15 mouse cellular contexts compared by ENCODE assay signal in the genomic region with DNA sequence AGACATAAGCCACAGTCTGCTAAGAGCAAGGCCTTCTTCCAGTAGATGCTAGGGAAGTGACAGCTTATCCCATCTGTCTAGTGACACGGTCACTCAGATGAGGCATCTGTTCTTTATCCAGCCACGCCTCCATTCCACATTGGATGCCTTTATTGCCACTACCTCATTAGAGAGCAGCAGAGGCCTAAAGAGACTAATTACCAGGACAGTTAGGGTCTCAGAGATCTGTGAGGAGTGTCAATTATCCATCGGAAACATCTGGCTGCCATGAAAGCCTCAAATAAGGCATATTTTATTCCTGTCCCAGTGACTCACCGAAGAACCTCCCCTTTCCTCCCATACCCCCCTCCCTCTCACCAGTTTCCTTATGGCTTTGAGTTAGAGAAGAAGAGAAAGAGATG.
DNase-seq lines count a peak whose midpoint lies in the region; ATAC-seq and TF ChIP-seq lines count a peak whose summit lies in the region.
"Had no signal": no experiment of that assay in that cellular context is flagged by ENCODE, and none has a peak within 500 bp of the region (broad histone marks: within the 10 kb centered on the region; RNA-seq: fewer than 3 reads in every experiment).

No protein-coding gene starts in this region.

- WGBS in lung, embryonic 16.5 days: 48% methylated on average over 4 of the region's 4 CpGs
- 45% methylated on average over 4 of the region's 4 CpGs for WGBS in lung, postnatal 0 days

- H3K9me3 ChIP-seq in lung, embryonic 16.5 days (ENCODE audit: control insufficient read depth, low read length): no peaks in the 10 kb centered on the region
- H3K9me3 ChIP-seq in lung, postnatal 0 days (ENCODE audit: low read length): no peaks in the 10 kb centered on the region
- H3K9me3 ChIP-seq: heart, embryonic 13.5 days had no signal

- no peak overlapping the region for H3K27ac ChIP-seq in lung, embryonic 16.5 days (ENCODE audit: low read length)
- no peak overlapping the region for H3K27ac ChIP-seq in lung, postnatal 0 days (ENCODE audit: low read length)
- H3K27ac ChIP-seq: heart, embryonic 13.5 days had no signal

- H3K4me2 ChIP-seq in lung, embryonic 16.5 days (ENCODE audit: low read depth, low read length): no peak overlapping the region
- no peak overlapping the region for H3K4me2 ChIP-seq in lung, postnatal 0 days (replicated peaks; ENCODE audit: low read depth, low read length)
- H3K4me2 ChIP-seq: heart, embryonic 13.5 days; liver, embryonic 11.5 days had no signal

- no peaks in the 10 kb centered on the region for H3K4me1 ChIP-seq in lung, embryonic 16.5 days (replicated peaks; ENCODE audit: control insufficient read depth, insufficient read depth, low read length)
- H3K4me1 ChIP-seq in lung, postnatal 0 days (ENCODE audit: insufficient read depth, low read depth, low read length): no peaks in the 10 kb centered on the region

- TF ChIP-seq EP300 in lung, postnatal 0 days (IDR thresholded peaks at IDR 0.05): no peak

- intact Hi-C loops in left cerebral cortex, postnatal 4 days (cut with DNase I): no loop called here

- no peaks in the 10 kb centered on the region for H3K36me3 ChIP-seq in lung, embryonic 16.5 days (ENCODE audit: control insufficient read depth, insufficient read depth, low read length)
- H3K36me3 ChIP-seq in lung, postnatal 0 days (ENCODE audit: insufficient read depth, low read length): no peaks in the 10 kb centered on the region
- H3K36me3 ChIP-seq: heart, embryonic 13.5 days had no signal

- TF ChIP-seq CTCF in lung, postnatal 0 days (IDR thresholded peaks at IDR 0.05): no peak

- H3K9ac ChIP-seq in lung, embryonic 16.5 days (ENCODE audit: low read length): no peak overlapping the region
- no peak overlapping the region for H3K9ac ChIP-seq in lung, postnatal 0 days (replicated peaks; ENCODE audit: low read depth)
- H3K9ac ChIP-seq: heart, embryonic 13.5 days had no signal

- no peak for DNase-seq in lung, postnatal 0 days (ENCODE audit: low spot score)
- DNase-seq in Muller cell, postnatal 12 days (ENCODE audit: inconsistent ontology term): peak; percentile 9
- DNase-seq in embryo, embryonic 10 days (ENCODE audit: low spot score): peak; percentile 67
- peak; percentile 47 for DNase-seq in hindlimb bud, embryonic 11.5 days (ENCODE audit: extremely low spot score, low read depth, low spot score)
- DNase-seq in frontal cortex, postnatal 14 days (ENCODE audit: low spot score in 2 of 2): no peak
- DNase-seq in left cerebral cortex, postnatal 4 days: no peak
- DNase-seq: cerebellum, adult 11 months; cerebellum, postnatal 36 days; kidney, postnatal 14 days; thymus, postnatal 25 days had no signal

- no peak overlapping the region for H3K4me3 ChIP-seq in lung, embryonic 16.5 days (ENCODE audit: low read length)
- no peak overlapping the region for H3K4me3 ChIP-seq in lung, postnatal 0 days (ENCODE audit: low read depth, low read length)
- H3K4me3 ChIP-seq: heart, embryonic 13.5 days had no signal

- no peaks in the 10 kb centered on the region for H3K27me3 ChIP-seq in lung, embryonic 16.5 days (ENCODE audit: control insufficient read depth, insufficient read depth, low read depth, low read length)
- H3K27me3 ChIP-seq in lung, postnatal 0 days (replicated peaks; ENCODE audit: insufficient read depth, low read length): no peaks in the 10 kb centered on the region
- H3K27me3 ChIP-seq: CH12.LX; heart, embryonic 13.5 days had no signal

- peak; percentile 31; the same call in 1 of the 2 replicates for ATAC-seq in lung, embryonic 16.5 days (ENCODE audit: low read depth)
- no peak for ATAC-seq in lung, postnatal 0 days
- ATAC-seq: intestine, postnatal 0 days had no signal

Comparison
In these comparisons a context has a peak if more than half of its experiments do, and no peak if none do; other contexts are left out.
1. DNase-seq: peak in Muller cell, postnatal 12 days (single experiment), embryo, embryonic 10 days (single experiment) and hindlimb bud, embryonic 11.5 days (single experiment); none in lung, postnatal 0 days (single experiment), frontal cortex, postnatal 14 days (0 of 2) and left cerebral cortex, postnatal 4 days (single experiment).